Mouse (Mus musculus) C2C12 (cell line): ENCODE measurements around the gene Pate2. TPM values are rescaled to one million over a fixed set of nuclear protein-coding genes. Genes with fewer than 3 reads are reported as not detected.

Experiments used
- H3K27me3 ChIP-seq: one replicate; pipeline ENCODE4 v1.6.1; 2011; ENCODE audit not compliant: control insufficient read depth, insufficient read depth, insufficient read length
- H3K36me3 ChIP-seq: one replicate; pipeline ENCODE4 v1.6.1; 2011; ENCODE audit not compliant: control insufficient read depth, insufficient read depth
- H3K4me3 ChIP-seq: one replicate; pipeline ENCODE4 v1.5.1; 2011; ENCODE audit warnings: mild to moderate bottlenecking, control low read depth; ENCODE audit not compliant: poor library complexity, insufficient read depth, severe bottlenecking
- H3K79me2 ChIP-seq: one replicate; pipeline ENCODE4 v1.6.1; 2011; ENCODE audit not compliant: control insufficient read depth, insufficient read depth
- H3K79me3 ChIP-seq: one replicate; pipeline ENCODE4 v1.6.1; 2011; ENCODE audit warnings: low read depth, control low read depth
- H3ac ChIP-seq: one replicate; pipeline ENCODE3; 2011; ENCODE audit warnings: low read depth; ENCODE audit not compliant: control insufficient read depth, insufficient read length
- CEBPB ChIP-seq: IDR thresholded peaks from one replicate; pipeline ENCODE4 v1.6.1; 2011; ENCODE audit warnings: low read depth, mild to moderate bottlenecking, control low read depth, moderate library complexity
- CTCF ChIP-seq: IDR thresholded peaks from one replicate; pipeline ENCODE4 v1.5.1; 2011; ENCODE audit not compliant: control insufficient read depth, insufficient read depth, insufficient read length
- FOSL1 ChIP-seq: IDR thresholded peaks from one replicate; pipeline ENCODE4 v1.8.0; 2011; ENCODE audit warnings: mild to moderate bottlenecking, low read length; ENCODE audit not compliant: poor library complexity, insufficient read depth, severe bottlenecking
- MAX ChIP-seq: IDR thresholded peaks from one replicate; pipeline ENCODE4 v1.6.1; 2011; ENCODE audit warnings: mild to moderate bottlenecking, control low read depth
- MYOD1 ChIP-seq: IDR thresholded peaks from one replicate; pipeline ENCODE4 v1.6.1; 2011; ENCODE audit warnings: low read depth; ENCODE audit not compliant: control insufficient read depth, insufficient read length
- MYOG ChIP-seq: IDR thresholded peaks from one replicate; pipeline ENCODE4 v1.6.1; 2011; ENCODE audit not compliant: control insufficient read depth, insufficient read length; ENCODE audit errors: extremely low read depth
- USF1 ChIP-seq: IDR thresholded peaks from one replicate; pipeline ENCODE4 v1.6.1; 2011; ENCODE audit warnings: low read depth, mild to moderate bottlenecking, control low read depth, moderate library complexity
- polyA plus RNA-seq: library from polyadenylated mRNA; unstranded; fragments of >200 nt; fragmentation: generic; extraction: Trizol; gene quantifications from one replicate; pipeline ENCODE4 v1.2.1, GENCODE M21; 2012; ENCODE audit warnings: missing spikeins

Gene Pate2
- polyA plus RNA-seq, 1 experiment: 0.34 TPM

DNA sequence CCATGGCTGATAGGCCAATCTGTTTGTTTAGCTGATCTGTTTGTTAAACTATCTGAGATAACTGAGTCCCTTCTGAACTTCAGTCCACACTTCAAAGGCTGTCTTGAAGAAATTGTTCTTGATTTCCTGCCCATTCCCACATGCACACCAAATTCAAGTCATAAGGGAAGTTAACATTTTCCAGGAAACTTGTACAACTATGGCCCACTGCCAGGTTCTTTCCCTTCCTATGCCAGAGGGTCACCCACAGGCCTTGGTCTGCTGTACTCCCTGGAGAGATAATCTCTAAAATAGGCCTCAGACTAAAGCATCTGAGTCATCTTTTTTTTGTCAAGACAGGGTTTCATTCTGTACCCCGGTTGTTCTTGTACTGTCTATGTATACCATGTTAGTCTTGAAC is 62.9 kb downstream of the Pate2 start:
- no peaks in the 10 kb centered on the region for H3K79me3 ChIP-seq
- H3ac ChIP-seq: no peak overlapping the region
- TF ChIP-seq CEBPB (no peak), USF1 (no peak), MYOD1 (no peak)
- no peak overlapping the region for H3K4me3 ChIP-seq
- H3K27me3 ChIP-seq: no peaks in the 10 kb centered on the region
- no peaks in the 10 kb centered on the region for H3K79me2 ChIP-seq
- H3K36me3 ChIP-seq: no peaks in the 10 kb centered on the region

GRCm38 (mm10) chr9:35648102-35648501 is 78.0 kb downstream of the Pate2 start, which contains the start of gene Pate3:
Pate3 (minus strand) TSS chr9:35648202.
- Histone ChIP-seq H3K79me3 (no peaks in the 10 kb centered on the region), H3K4me3 (no peak within 1 kb of the TSS), H3K79me2 (no peaks in the 10 kb centered on the region), H3K36me3 (no peaks in the 10 kb centered on the region), H3ac (no peak within 1 kb of the TSS), H3K27me3 (no peaks in the 10 kb centered on the region)
- TF ChIP-seq CTCF (no peak), MAX (no peak), FOSL1 (no peak), USF1 (no peak), CEBPB (no peak), MYOD1 (no peak), MYOG (no peak)

DNA sequence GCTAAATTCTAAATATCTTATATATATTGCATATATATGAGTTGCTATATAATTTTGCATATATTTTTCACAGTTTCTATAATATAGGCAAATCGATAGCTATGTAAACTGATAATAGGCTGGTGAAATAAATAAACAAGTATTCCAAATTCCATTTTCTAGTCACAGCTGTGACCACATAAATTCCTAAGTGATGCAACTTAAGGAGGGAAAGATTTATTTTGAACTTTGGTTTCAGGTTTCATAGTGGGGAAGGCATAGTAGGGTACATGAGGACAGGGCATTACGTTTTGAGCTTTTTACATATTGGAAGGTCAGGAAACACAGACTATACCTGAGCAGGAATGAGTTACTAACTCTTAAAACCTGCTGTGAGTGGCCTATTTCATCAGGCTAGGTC is 103.5 kb downstream of the Pate2 start:
- no peaks in the 10 kb centered on the region for H3K36me3 ChIP-seq
- H3K79me3 ChIP-seq: no peaks in the 10 kb centered on the region
- no peak for TF ChIP-seq FOSL1
- TF ChIP-seq MYOG: no peak
- TF ChIP-seq CEBPB: peak; percentile 55
- no peaks in the 10 kb centered on the region for H3K27me3 ChIP-seq
- no peaks in the 10 kb centered on the region for H3K79me2 ChIP-seq
- no peak overlapping the region for H3ac ChIP-seq
- no peak overlapping the region for H3K4me3 ChIP-seq

DNA sequence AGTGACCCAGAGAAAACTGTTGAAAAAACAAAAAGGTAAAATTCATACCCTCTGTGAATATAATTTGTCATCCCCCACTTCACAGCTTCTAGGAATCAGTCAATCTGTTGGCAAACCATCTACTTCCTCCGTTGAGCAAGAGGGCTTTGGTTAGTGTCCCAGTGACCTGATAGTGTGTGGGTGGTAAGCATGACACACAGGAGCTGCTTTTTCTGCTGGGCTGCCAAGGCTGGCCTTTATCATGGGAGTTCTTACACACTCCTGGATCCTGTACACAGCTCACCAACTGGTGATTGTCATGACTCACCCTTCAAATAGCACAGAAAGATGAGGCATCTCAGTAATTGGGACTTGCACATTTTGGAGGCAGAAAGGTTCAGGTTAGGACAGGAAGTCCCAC is 116.9 kb downstream of the Pate2 start, which contains the start of gene Pate1:
Gene Pate1, minus strand, starts transcription at position 378 of the 400 bp plus-strand sequence.
- no peaks in the 10 kb centered on the region for H3K27me3 ChIP-seq
- H3K4me3 ChIP-seq: no peak within 1 kb of the TSS
- no peaks in the 10 kb centered on the region for H3K79me2 ChIP-seq
- peak; percentile 93 for TF ChIP-seq CEBPB
- TF ChIP-seq USF1: no peak
- TF ChIP-seq FOSL1: peak; percentile 75
- peak; percentile 34 for TF ChIP-seq MAX
- peak; percentile 32 for TF ChIP-seq MYOD1
- no peak for TF ChIP-seq CTCF
- H3ac ChIP-seq: no peak within 1 kb of the TSS
- no peaks in the 10 kb centered on the region for H3K36me3 ChIP-seq
- no peaks in the 10 kb centered on the region for H3K79me3 ChIP-seq

GRCm38 (mm10) chr9:35691924-35692323 is 121.8 kb downstream of the Pate2 start:
- Histone ChIP-seq H3K27me3 (no peaks in the 10 kb centered on the region), H3K79me2 (no peaks in the 10 kb centered on the region), H3K79me3 (no peaks in the 10 kb centered on the region), H3K4me3 (no peak overlapping the region), H3ac (no peak overlapping the region), H3K36me3 (no peaks in the 10 kb centered on the region)
- TF ChIP-seq MAX (no peak), FOSL1 (no peak), CTCF (no peak), MYOD1 (no peak), USF1 (no peak), CEBPB (no peak), MYOG (no peak)

- no peaks in the 10 kb centered on the region for H3K27me3 ChIP-seq
- no peak overlapping the region for H3ac ChIP-seq
- H3K4me3 ChIP-seq: no peak overlapping the region
- no peaks in the 10 kb centered on the region for H3K36me3 ChIP-seq
- no peaks in the 10 kb centered on the region for H3K79me3 ChIP-seq
- H3K79me2 ChIP-seq: no peaks in the 10 kb centered on the region
- TF ChIP-seq MYOG (no peak), MYOD1 (no peak), FOSL1 (no peak), MAX (no peak), CEBPB (no peak), USF1 (no peak), CTCF (no peak)
Observed at GRCm38 (mm10) chr9:35707265-35707664, 137.2 kb downstream of the Pate2 start.

Other genes with a start within 250 kb of the Pate2 start
- gene Cdon, start 149.2 kb upstream of the Pate2 start, polyA plus RNA-seq: 39.9 TPM
- gene Gm1113, start 52.0 kb upstream of the Pate2 start, polyA plus RNA-seq: 0.02 TPM
- gene Ddx25, start 11.8 kb upstream of the Pate2 start, polyA plus RNA-seq: under 0.01 TPM
- 3.1 TPM for gene Pus3, start 11.7 kb upstream of the Pate2 start, polyA plus RNA-seq
- 5.8 TPM for gene Hyls1, start 114 bp downstream of the Pate2 start, polyA plus RNA-seq
- not detected for gene Pate4, start 41.7 kb downstream of the Pate2 start, polyA plus RNA-seq
- not detected for gene Pate3, start 77.9 kb downstream of the Pate2 start, polyA plus RNA-seq
- gene Pate1, start 117.1 kb downstream of the Pate2 start, polyA plus RNA-seq: 0.11 TPM
- gene Gm17677, start 170.8 kb downstream of the Pate2 start, polyA plus RNA-seq: not detected
- not detected for gene Gm17727, start 207.8 kb downstream of the Pate2 start, polyA plus RNA-seq
- not detected for gene Gm27235, start 219.8 kb downstream of the Pate2 start, polyA plus RNA-seq
- not detected for gene D730048I06Rik, start 219.8 kb downstream of the Pate2 start, polyA plus RNA-seq